Mouse (Mus musculus): ENCODE measurements around the gene Emp3. TPM values are rescaled to one million over a fixed set of nuclear protein-coding genes. Genes with fewer than 3 reads are reported as not detected.

Emp3 gene
- total and polyA plus RNA-seq, 3 experiments = 18.8 to 135 (median 56.6) TPM

- DNase-seq (ENCODE audit: extremely low read depth) = no peak
- no peaks in the 10 kb centered on the region for H3K79me2 ChIP-seq (replicated peaks; ENCODE audit: control insufficient read depth, extremely low read depth, insufficient read depth, poor library complexity, severe bottlenecking)
- H3K4me1 ChIP-seq (ENCODE audit: control insufficient read depth in 1 of 2, insufficient read depth in 2 of 2) = no peaks in the 10 kb centered on the region
- H3K4me2 ChIP-seq (ENCODE audit: insufficient read depth, low read depth, poor library complexity, severe bottlenecking) = no peak overlapping the region
- no peak overlapping the region for H3K4me3 ChIP-seq (replicated peaks in 1 of 3; ENCODE audit: low read depth in 2 of 3, low read length in 2 of 3, poor library complexity in 1 of 3)
- H3K27ac ChIP-seq (ENCODE audit: insufficient read depth, low read depth) = no peak overlapping the region
- dilution Hi-C loops (cut with MboI; ENCODE audit: extremely low pct_ligation_motif_present, extremely low pct_unique_long_range_greater_than_20kb, low sequenced_read_pairs) (no loop called here), in situ Hi-C loops (cut with MboI; ENCODE audit: low pct_ligation_motif_present, low pct_unique_long_range_greater_than_20kb, low sequenced_read_pairs) (no loop called here)
- H3K9ac ChIP-seq (ENCODE audit: insufficient read depth, low read depth) = no peak overlapping the region
- no peaks in the 10 kb centered on the region for H3K9me3 ChIP-seq (replicated peaks; ENCODE audit: low read length)
- peaks cover 22 to 43% of the 10 kb centered on the region in 2 experiments for H3K36me3 ChIP-seq (replicated peaks in 1 of 2; ENCODE audit: control insufficient read depth in 1 of 2, insufficient read depth in 1 of 2, low read length in 1 of 2)
- no peaks in the 10 kb centered on the region for H3K27me3 ChIP-seq (replicated peaks)
- no peak for TF ChIP-seq ZMIZ1 (IDR thresholded peaks at IDR 0.05; ENCODE audit: low read depth, low read length)
- no peak for TF ChIP-seq ZC3H11A (IDR thresholded peaks at IDR 0.05; ENCODE audit: low read depth, low read length)
- TF ChIP-seq JUND (conservative IDR thresholded peaks at IDR 0.05; ENCODE audit: low read depth, low read length) = no peak
- TF ChIP-seq MAX (IDR thresholded peaks at IDR 0.05; ENCODE audit: low read length) = no peak
- no peak for TF ChIP-seq JUN (IDR thresholded peaks at IDR 0.05; ENCODE audit: insufficient read depth, low read depth, low read length)
Measured at GRCm38 (mm10) chr7:45887246-45887645, 34.0 kb downstream of the Emp3 start.

GRCm38 (mm10) chr7:45881011-45881410 lies 40.2 kb downstream of the Emp3 start:
- Histone ChIP-seq H3K27ac (ENCODE audit: insufficient read depth, low read depth) (no peak overlapping the region), H3K4me2 (ENCODE audit: insufficient read depth, low read depth, poor library complexity, severe bottlenecking) (no peak overlapping the region), H3K9ac (ENCODE audit: insufficient read depth, low read depth) (no peak overlapping the region), H3K79me2 (replicated peaks; ENCODE audit: control insufficient read depth, extremely low read depth, insufficient read depth, poor library complexity, severe bottlenecking) (no peaks in the 10 kb centered on the region), H3K4me1 (ENCODE audit: control insufficient read depth in 1 of 2, insufficient read depth in 2 of 2) (peaks cover 3 to 14% of the 10 kb centered on the region in 2 experiments; a peak in 2 of 4 replicates), H3K36me3 (replicated peaks in 1 of 2; ENCODE audit: control insufficient read depth in 1 of 2, insufficient read depth in 1 of 2, low read length in 1 of 2) (peaks cover 58 to 86% of the 10 kb centered on the region in 2 experiments), H3K4me3 (replicated peaks in 1 of 3; ENCODE audit: low read depth in 2 of 3, low read length in 2 of 3, poor library complexity in 1 of 3) (no peak overlapping the region), H3K27me3 (replicated peaks) (no peaks in the 10 kb centered on the region), H3K9me3 (replicated peaks; ENCODE audit: low read length) (peaks cover 4% of the 10 kb centered on the region)
- in situ Hi-C loops (cut with MboI; ENCODE audit: low pct_ligation_motif_present, low pct_unique_long_range_greater_than_20kb, low sequenced_read_pairs) = no loop called here
- TF ChIP-seq MYC (IDR thresholded peaks at IDR 0.05; ENCODE audit: low read depth, low read length) (no peak), ZC3H11A (IDR thresholded peaks at IDR 0.05; ENCODE audit: low read depth, low read length) (no peak), EP300 (IDR thresholded peaks at IDR 0.05; ENCODE audit: low read length) (no peak), IRF4 (IDR thresholded peaks at IDR 0.05; ENCODE audit: low read depth, low read length) (no peak), POLR2A (IDR thresholded peaks at IDR 0.05; ENCODE audit: low read depth, low read length) (no peak)
- no peak for DNase-seq (ENCODE audit: extremely low read depth)
- dilution Hi-C loops (cut with MboI; ENCODE audit: extremely low pct_ligation_motif_present, extremely low pct_unique_long_range_greater_than_20kb, low sequenced_read_pairs) = no loop called here

GRCm38 (mm10) chr7:45880531-45880930 lies 40.7 kb downstream of the Emp3 start:
- in situ Hi-C loops (cut with MboI; ENCODE audit: low pct_ligation_motif_present, low pct_unique_long_range_greater_than_20kb, low sequenced_read_pairs) = no loop called here
- no peak for DNase-seq (ENCODE audit: extremely low read depth)
- TF ChIP-seq GABPA (IDR thresholded peaks at IDR 0.05; ENCODE audit: insufficient replicate concordance, low read depth, low read length) = no peak
- TF ChIP-seq ZNF384 (IDR thresholded peaks at IDR 0.05; ENCODE audit: low read depth, low read length) = no peak
- TF ChIP-seq USF1 (IDR thresholded peaks at IDR 0.05; ENCODE audit: low read depth, low read length) = no peak
- TF ChIP-seq BHLHE40 (IDR thresholded peaks at IDR 0.05; ENCODE audit: low read depth, low read length) = no peak
- no peak for TF ChIP-seq TCF12 (IDR thresholded peaks at IDR 0.05; ENCODE audit: low read depth, low read length)
- no peak for TF ChIP-seq POLR2AphosphoS2 (IDR thresholded peaks at IDR 0.05; ENCODE audit: low read depth, low read length)
- no peak for TF ChIP-seq UBTF (IDR thresholded peaks at IDR 0.05; ENCODE audit: low read depth, low read length)
- TF ChIP-seq MXI1 (IDR thresholded peaks at IDR 0.05; ENCODE audit: low read depth, low read length) = no peak
- no peak for TF ChIP-seq MAX (IDR thresholded peaks at IDR 0.05; ENCODE audit: low read length)
- no peak for TF ChIP-seq TBP (conservative IDR thresholded peaks at IDR 0.05; ENCODE audit: low read depth, low read length)
- TF ChIP-seq MEF2A (IDR thresholded peaks at IDR 0.05; ENCODE audit: borderline replicate concordance, low read depth, low read length) = no peak
- TF ChIP-seq NRF1 (IDR thresholded peaks at IDR 0.05; ENCODE audit: low read depth, low read length) = no peak
- no peak for TF ChIP-seq ZKSCAN1 (IDR thresholded peaks at IDR 0.05; ENCODE audit: borderline replicate concordance, low read depth, low read length)
- TF ChIP-seq USF2 (conservative IDR thresholded peaks at IDR 0.05; ENCODE audit: low read depth, low read length) = no peak
- TF ChIP-seq RAD21 (IDR thresholded peaks at IDR 0.05; ENCODE audit: low read depth, low read length) = no peak
- no peak for TF ChIP-seq ELF1 (IDR thresholded peaks at IDR 0.05; ENCODE audit: low read depth, low read length)

More at GRCm38 (mm10) chr7:45880531-45880930, 40.7 kb downstream of the Emp3 start:
- Histone ChIP-seq H3K9ac (ENCODE audit: insufficient read depth, low read depth) (no peak overlapping the region), H3K27me3 (replicated peaks) (no peaks in the 10 kb centered on the region), H3K27ac (ENCODE audit: insufficient read depth, low read depth) (no peak overlapping the region), H3K4me3 (replicated peaks in 1 of 3; ENCODE audit: low read depth in 2 of 3, low read length in 2 of 3, poor library complexity in 1 of 3) (no peak overlapping the region), H3K4me1 (ENCODE audit: control insufficient read depth in 1 of 2, insufficient read depth in 2 of 2) (peaks cover 4 to 19% of the 10 kb centered on the region in 2 experiments; a peak in 3 of 4 replicates), H3K4me2 (ENCODE audit: insufficient read depth, low read depth, poor library complexity, severe bottlenecking) (no peak overlapping the region), H3K36me3 (replicated peaks in 1 of 2; ENCODE audit: control insufficient read depth in 1 of 2, insufficient read depth in 1 of 2, low read length in 1 of 2) (peaks cover 60 to 86% of the 10 kb centered on the region in 2 experiments), H3K9me3 (replicated peaks; ENCODE audit: low read length) (peaks cover 4% of the 10 kb centered on the region), H3K79me2 (replicated peaks; ENCODE audit: control insufficient read depth, extremely low read depth, insufficient read depth, poor library complexity, severe bottlenecking) (no peaks in the 10 kb centered on the region)
- dilution Hi-C loops (cut with MboI; ENCODE audit: extremely low pct_ligation_motif_present, extremely low pct_unique_long_range_greater_than_20kb, low sequenced_read_pairs) = no loop called here
